Mouse (Mus musculus): Measurements from ENCODE around the gene Sox10.

- TF ChIP-seq CTCF (IDR thresholded peaks at IDR 0.05; ENCODE audit: control insufficient read depth, insufficient read depth, insufficient replicate concordance, low read depth, low read length) (no peak), POLR2A (IDR thresholded peaks at IDR 0.05; ENCODE audit: control insufficient read depth, low read depth, low read length) (peak; percentile 93)
Observed at GRCm38 (mm10) chr15:79140866-79141565, 24.0 kb downstream of the Sox10 start, which contains the start of the genes Polr2f and 1700088E04Rik.
